Mouse (Mus musculus) B cell, adult 62 days (primary cell): ENCODE results near the gene Lrfn5. TPM values are rescaled to one million over a fixed set of nuclear protein-coding genes. Genes with fewer than 3 reads are reported as not detected.

Source experiments
- total RNA-seq: library from RNA; stranded (reverse); gene quantifications from 4 replicates; pipeline ENCODE4 v1.2.4, GENCODE M21; 2023

The Lrfn5 gene
- total RNA-seq: not detected in 4 replicates

GRCm38 (mm10) chr12:61522829-61523370, at the start of gene Lrfn5:
TSS of gene Lrfn5 (plus strand) at chr12:61523150.

